Mouse (Mus musculus) left cerebral cortex, postnatal 36 days (tissue): ENCODE data around the gene Fxyd5. TPM values are rescaled to one million over a fixed set of nuclear protein-coding genes. Genes with fewer than 3 reads are reported as not detected.
A peak's percentile ranks its signal among the peaks of the same experiment; 100 is the strongest.

Source experiments
- DNase-seq, 2 experiments: peaks; one replicate each; pipeline ENCODE4 v3.0.0; 2021 to 2022; ENCODE audit warnings: low spot score in 2 of 2, mixed read lengths in 1 of 2
- intact Hi-C: fragments of 180-260 bp; cut with DNase I; formaldehyde crosslinking; loops from one replicate; pipeline ENCODE4 v1.15.1; 2025
- microRNA-seq: library from miRNA; unstranded; fragments of <30 nt; microRNA quantifications from one replicate; pipeline ENCODE4 v1.2.0, GENCODE M21; 2022
- total RNA-seq, 2 experiments: library from RNA; stranded (reverse); gene quantifications; 2 replicates each; pipeline ENCODE4 v1.2.3; 2021

Fxyd5 gene
- total RNA-seq, 2 experiments from 2014 or later: 19.8 to 39.0 TPM

GRCm38 (mm10) chr7:31002650-31003049, 39.6 kb downstream of the Fxyd5 start:
- intact Hi-C loops: no loop called here

GRCm38 (mm10) chr7:31000505-31001020, 41.7 kb downstream of the Fxyd5 start:
- DNase-seq: peak in 1 of 2 experiments; percentile 16
- intact Hi-C loops: no loop called here

More at GRCm38 (mm10) chr7:31002650-31003049, 39.6 kb downstream of the Fxyd5 start:
- no peak for DNase-seq

GRCm38 (mm10) chr7:30996491-30996890, 45.8 kb downstream of the Fxyd5 start:
- DNase-seq: no peak
- intact Hi-C loops: no loop called here

GRCm38 (mm10) chr7:30993986-30994385, 48.3 kb downstream of the Fxyd5 start:
- no peak for DNase-seq
- intact Hi-C loops: no loop called here

- intact Hi-C loops: no loop called here
Measured at GRCm38 (mm10) chr7:30992148-30992547, 50.1 kb downstream of the Fxyd5 start.

GRCm38 (mm10) chr7:30988519-30989162, 53.6 kb downstream of the Fxyd5 start:
- intact Hi-C loops: no loop called here
- no peak for DNase-seq

More at GRCm38 (mm10) chr7:30992148-30992547, 50.1 kb downstream of the Fxyd5 start:
- DNase-seq: no peak

GRCm38 (mm10) chr7:30985357-30985756, 56.9 kb downstream of the Fxyd5 start:
- no peak for DNase-seq
- intact Hi-C loops: no loop called here

Small RNA genes lying within 50 kb of the gene (microRNA-seq; reads per million reads assigned to microRNA genes)
- not detected for gene Mir7050

Other genes with a start within 250 kb of the Fxyd5 start
- gene Ffar2, start 218.7 kb downstream of the Fxyd5 start, total RNA-seq: not detected
- gene Ffar3, start 186.3 kb downstream of the Fxyd5 start, total RNA-seq: not detected
- gene Ffar1, start 180.9 kb downstream of the Fxyd5 start, total RNA-seq: not detected
- gene Cd22, start 162.1 kb downstream of the Fxyd5 start, total RNA-seq: not detected
- gene Mag, start 127.6 kb downstream of the Fxyd5 start, total RNA-seq: 100 to 1,000 TPM; 137 to 247 TPM
- not detected for gene Hamp2, start 117.8 kb downstream of the Fxyd5 start, total RNA-seq
- not detected for gene Hamp, start 98.4 kb downstream of the Fxyd5 start, total RNA-seq
- gene Usf2, start 85.7 kb downstream of the Fxyd5 start, total RNA-seq: 100 to 1,000 TPM; 135 to 147 TPM
- 1 to 10 TPM; 7.0 to 9.8 TPM for gene Lsr, start 69.0 kb downstream of the Fxyd5 start, total RNA-seq
- gene Fam187b, start 68.7 kb downstream of the Fxyd5 start, total RNA-seq: not detected
- gene Fxyd7, start 9.0 kb upstream of the Fxyd5 start, total RNA-seq: 100 to 1,000 TPM; 184 to 245 TPM
- 10 to 100 TPM; 75.9 to 86.2 TPM for gene Fxyd1, start 14.7 kb upstream of the Fxyd5 start, total RNA-seq
- 10 to 100 TPM; 27.4 to 28.7 TPM for gene Lgi4, start 16.9 kb upstream of the Fxyd5 start, total RNA-seq
- gene Fxyd3, start 34.2 kb upstream of the Fxyd5 start, total RNA-seq: not detected
- 1 to 10 TPM; 2.1 to 4.5 TPM for gene Hpn, start 72.8 kb upstream of the Fxyd5 start, total RNA-seq
- 100 to 1,000 TPM; 640 to 844 TPM for gene Scn1b, start 84.5 kb upstream of the Fxyd5 start, total RNA-seq
- 100 to 1,000 TPM in 1 of 2 experiments, 10 to 100 TPM in 1; 94.0 to 120 TPM for gene Gramd1a, start 113.4 kb upstream of the Fxyd5 start, total RNA-seq
- not detected for gene Scgb2b2, start 248.0 kb upstream of the Fxyd5 start, total RNA-seq
- gene Scgb1b2, start 249.3 kb upstream of the Fxyd5 start, total RNA-seq: not detected